Mouse (Mus musculus) heart, adult 8-10 months (tissue): ENCODE results near the gene Ubp1. TPM values are rescaled to one million over a fixed set of nuclear protein-coding genes. Genes with fewer than 3 reads are reported as not detected.

Experiments used
- DNase-seq: peaks from one replicate; pipeline ENCODE4 v3.0.0; 2022; ENCODE audit warnings: low spot score
- total RNA-seq, 4 experiments: library from RNA; stranded (reverse); gene quantifications; 2 replicates each; pipeline ENCODE4 v1.2.4; 2022

Ubp1 gene
- total RNA-seq, 4 experiments from 2014 or later, result 20.7 to 25.6 (median 24.0) TPM

DNA sequence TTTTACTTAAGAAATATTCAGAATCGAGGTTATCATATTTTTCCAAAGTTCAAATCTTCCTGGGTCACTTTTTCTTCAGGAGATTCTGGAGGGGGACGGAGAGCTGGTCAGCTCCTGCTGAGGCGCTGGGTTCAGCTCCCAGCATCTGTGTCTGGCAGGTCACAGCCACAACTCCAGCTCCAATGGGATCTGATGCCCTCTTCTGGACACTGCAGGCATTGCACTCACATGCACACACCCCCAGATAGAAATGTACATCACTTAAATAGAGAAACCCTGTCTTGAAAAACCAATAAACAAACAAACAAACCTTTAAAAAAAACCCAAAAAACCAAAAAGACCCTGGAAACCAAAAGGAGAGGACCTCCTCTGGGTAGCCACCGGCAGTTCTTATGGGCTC is 85.0 kb downstream of the Ubp1 start:
- DNase-seq, result no peak

- DNase-seq, result no peak
Measured at GRCm38 (mm10) chr9:114016402-114016801, 85.7 kb downstream of the Ubp1 start.

GRCm38 (mm10) chr9:114019012-114019762 is 88.5 kb downstream of the Ubp1 start:
- DNase-seq, result no peak

DNA sequence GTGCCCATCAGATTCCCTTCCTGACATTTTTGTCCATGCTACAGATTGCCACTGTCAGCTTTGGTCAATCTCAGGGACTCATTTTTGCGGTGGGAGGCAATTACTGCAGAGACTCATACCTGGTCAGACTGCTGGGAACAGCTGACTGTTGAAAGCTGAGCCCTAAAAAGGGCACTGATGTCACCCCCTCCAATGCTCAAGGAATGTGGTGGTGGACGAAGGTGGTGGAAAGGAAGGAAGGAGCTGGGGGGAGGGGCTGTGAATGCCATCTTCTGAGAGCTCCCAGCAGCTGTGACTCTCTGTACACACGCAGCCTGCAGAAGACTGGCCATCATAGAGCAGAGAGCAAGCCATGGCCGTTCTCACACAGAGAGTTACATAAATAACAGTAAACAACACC is 91.4 kb downstream of the Ubp1 start:
- DNase-seq, result no peak

- DNase-seq, result no peak
Measured at GRCm38 (mm10) chr9:114025182-114025581, 94.4 kb downstream of the Ubp1 start.

DNA sequence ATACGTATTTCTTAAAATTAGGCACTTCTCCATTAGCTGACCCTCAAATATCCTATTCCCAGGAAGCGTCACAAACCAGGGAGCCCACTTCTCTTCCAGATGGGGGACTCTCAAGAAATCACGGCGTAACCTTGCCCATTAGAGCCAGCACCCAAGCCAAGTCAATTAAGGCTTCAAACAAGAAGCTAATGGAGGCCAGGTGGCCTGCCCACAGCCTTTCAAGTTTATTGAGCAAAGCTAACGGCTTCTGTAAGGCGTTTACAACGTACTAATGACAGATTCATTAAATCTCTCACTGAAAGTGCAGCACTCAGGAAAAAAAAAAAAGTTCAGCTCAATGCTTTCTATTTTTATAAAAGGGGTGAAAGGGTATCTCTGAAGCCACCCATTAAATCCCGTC is 95.1 kb downstream of the Ubp1 start:
- DNase-seq, result no peak

GRCm38 (mm10) chr9:114026261-114026934 is 95.7 kb downstream of the Ubp1 start:
- DNase-seq, result peak; percentile 6

Other genes with a start within 250 kb of the Ubp1 start
- 10 to 100 TPM; 60.2 to 63.5 (median 61.6) TPM for gene Pdcd6ip, start 222.7 kb upstream of the Ubp1 start, total RNA-seq
- gene Clasp2, start 189.5 kb upstream of the Ubp1 start, total RNA-seq, result 10 to 100 TPM; 53.8 to 62.5 (median 58.9) TPM
- 1 to 10 TPM; 1.2 to 2.5 (median 1.5) TPM for gene Fbxl2, start 115.3 kb downstream of the Ubp1 start, total RNA-seq
- gene Susd5, start 126.2 kb downstream of the Ubp1 start, total RNA-seq, result 1 to 10 TPM in 2 of 4 experiments, under 1 TPM in 2; 0.57 to 1.5 (median 1.00) TPM